Mouse (Mus musculus): ENCODE measurements around the gene Dmrt1.

DNA sequence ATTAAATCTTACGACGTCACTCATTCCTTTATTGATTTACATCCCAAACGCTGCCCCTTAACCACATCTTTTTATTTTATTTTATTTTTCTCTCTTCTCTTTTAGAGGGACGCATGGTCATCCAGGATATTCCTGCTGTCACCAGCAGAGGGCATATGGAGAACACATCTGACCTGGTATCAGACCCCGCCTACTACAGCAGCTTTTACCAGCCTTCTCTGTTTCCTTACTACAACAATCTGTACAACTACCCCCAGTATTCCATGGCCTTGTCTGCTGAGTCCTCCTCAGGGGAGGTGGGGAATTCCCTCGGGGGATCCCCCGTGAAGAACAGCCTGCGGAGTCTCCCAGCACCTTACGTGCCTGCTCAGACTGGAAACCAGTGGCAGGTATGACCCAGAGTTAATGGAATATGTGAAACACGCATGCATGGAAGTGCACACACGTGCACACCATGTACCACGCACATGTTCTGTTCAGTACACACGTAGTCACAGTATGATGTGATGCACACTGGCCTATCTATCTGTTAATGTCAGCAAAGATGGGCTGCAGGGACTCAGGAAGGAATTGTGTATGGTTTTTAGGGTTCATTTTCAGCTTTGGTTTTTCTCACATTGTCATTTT is 40.4 kb downstream of the Dmrt1 start:
- TF ChIP-seq POLR2A (IDR thresholded peaks at IDR 0.05; ENCODE audit: borderline replicate concordance, insufficient read depth, low read length) (no peak), CTCF (IDR thresholded peaks at IDR 0.05; ENCODE audit: borderline replicate concordance, insufficient read depth, low read depth, low read length) (peak; percentile 62)

Data from cerebellum, adult 2 months (tissue).